Mouse (Mus musculus): Measurements from ENCODE around the gene Adamts14. TPM values are rescaled to one million over a fixed set of nuclear protein-coding genes. Genes with fewer than 3 reads are reported as not detected.

The Adamts14 gene
- polyA plus RNA-seq, 1 experiment from 2014 or later, result 1.9 TPM

DNA sequence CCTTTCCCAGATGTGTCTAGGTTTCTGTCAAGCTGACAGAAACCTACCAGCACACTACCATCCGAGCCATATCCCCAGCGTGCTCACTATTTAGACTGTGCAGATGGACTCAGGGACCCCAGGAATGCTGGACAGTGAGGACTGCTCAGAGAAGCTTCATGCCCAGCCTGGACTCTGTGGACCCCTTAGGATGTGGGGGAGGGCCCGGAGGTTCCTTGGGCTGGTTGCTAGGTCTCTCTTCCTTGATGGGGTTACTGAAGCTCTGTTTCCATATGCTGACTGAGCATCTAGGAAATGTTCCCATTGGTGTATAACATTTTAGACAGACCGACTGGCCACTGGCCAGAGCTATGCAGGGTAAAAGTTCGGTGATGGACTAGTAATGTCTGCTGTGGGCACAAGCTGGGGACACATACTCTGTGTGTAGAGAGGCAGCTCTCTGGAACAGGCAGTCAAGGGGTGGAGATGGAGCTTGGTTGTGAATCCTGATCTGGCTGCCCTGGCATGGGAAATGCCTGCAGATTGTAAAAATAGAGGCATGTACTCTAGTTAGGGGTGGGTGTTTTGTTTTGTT lies 77.4 kb downstream of the Adamts14 start:
- H3K27me3 ChIP-seq, result no peaks in the 10 kb centered on the region
- no peak for ATAC-seq (replicated peaks; ENCODE audit: low FRiP score)
- no peak overlapping the region for H3K4me3 ChIP-seq (replicated peaks)
- WGBS, result 79% methylated on average over 5 of the region's 5 CpGs
- peaks cover 5% of the 10 kb centered on the region for H3K4me1 ChIP-seq
- H3K27ac ChIP-seq, result no peak overlapping the region
- no peak overlapping the region for H3K4me2 ChIP-seq
- H3K9ac ChIP-seq, result no peak overlapping the region
- no peaks in the 10 kb centered on the region for H3K36me3 ChIP-seq
- H3K9me3 ChIP-seq (replicated peaks), result no peaks in the 10 kb centered on the region

GRCm38 (mm10) chr10:61195216-61195615 lies 78.0 kb downstream of the Adamts14 start:
- no peak overlapping the region for H3K27ac ChIP-seq

DNA sequence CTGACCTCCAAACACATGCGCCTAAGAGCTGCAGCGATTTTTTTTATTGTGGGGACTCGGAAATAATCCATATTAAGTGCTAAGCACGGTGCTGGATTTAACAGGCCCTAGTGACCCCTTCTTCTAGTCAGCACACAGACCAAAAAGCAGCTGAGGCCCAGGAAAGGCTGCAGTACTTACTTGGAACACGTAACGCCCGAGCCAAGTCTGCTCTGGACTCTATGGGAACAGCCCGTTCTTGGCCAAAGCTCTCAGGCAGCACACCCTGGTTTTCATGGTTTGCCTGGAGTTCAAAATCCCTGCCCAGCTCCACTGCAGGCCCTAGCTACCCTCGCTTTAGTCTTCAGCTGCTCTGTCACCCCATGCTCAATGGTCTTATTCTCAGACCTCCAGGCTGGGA lies 78.6 kb downstream of the Adamts14 start:
- no peak overlapping the region for H3K4me3 ChIP-seq (replicated peaks)
- no peak overlapping the region for H3K4me2 ChIP-seq
- H3K27me3 ChIP-seq, result no peaks in the 10 kb centered on the region
- no peaks in the 10 kb centered on the region for H3K9me3 ChIP-seq (replicated peaks)
- WGBS, result 87% methylated on average over 9 of the region's 9 CpGs
- H3K4me1 ChIP-seq, result peaks cover under 1% of the 10 kb centered on the region
- H3K36me3 ChIP-seq, result no peaks in the 10 kb centered on the region
- no peak for ATAC-seq (replicated peaks; ENCODE audit: low FRiP score)
- H3K9ac ChIP-seq, result no peak overlapping the region
- no peak overlapping the region for H3K27ac ChIP-seq

More at GRCm38 (mm10) chr10:61195216-61195615, 78.0 kb downstream of the Adamts14 start:
- Histone ChIP-seq H3K4me2 (no peak overlapping the region), H3K4me1 (peaks cover 5% of the 10 kb centered on the region), H3K4me3 (replicated peaks) (no peak overlapping the region), H3K36me3 (no peaks in the 10 kb centered on the region), H3K9me3 (replicated peaks) (no peaks in the 10 kb centered on the region), H3K27me3 (no peaks in the 10 kb centered on the region), H3K9ac (no peak overlapping the region)
- 65% methylated on average over 8 of the region's 8 CpGs for WGBS
- ATAC-seq (replicated peaks; ENCODE audit: low FRiP score), result no peak

GRCm38 (mm10) chr10:61188010-61188409 lies 85.2 kb downstream of the Adamts14 start:
- Histone ChIP-seq H3K9ac (no peak overlapping the region), H3K36me3 (no peaks in the 10 kb centered on the region), H3K4me1 (no peaks in the 10 kb centered on the region), H3K4me3 (replicated peaks) (no peak overlapping the region), H3K27ac (no peak overlapping the region), H3K27me3 (no peaks in the 10 kb centered on the region), H3K4me2 (no peak overlapping the region), H3K9me3 (replicated peaks) (no peaks in the 10 kb centered on the region)
- WGBS, result 62% methylated on average over 3 of the region's 3 CpGs
- ATAC-seq (replicated peaks; ENCODE audit: low FRiP score), result no peak

DNA sequence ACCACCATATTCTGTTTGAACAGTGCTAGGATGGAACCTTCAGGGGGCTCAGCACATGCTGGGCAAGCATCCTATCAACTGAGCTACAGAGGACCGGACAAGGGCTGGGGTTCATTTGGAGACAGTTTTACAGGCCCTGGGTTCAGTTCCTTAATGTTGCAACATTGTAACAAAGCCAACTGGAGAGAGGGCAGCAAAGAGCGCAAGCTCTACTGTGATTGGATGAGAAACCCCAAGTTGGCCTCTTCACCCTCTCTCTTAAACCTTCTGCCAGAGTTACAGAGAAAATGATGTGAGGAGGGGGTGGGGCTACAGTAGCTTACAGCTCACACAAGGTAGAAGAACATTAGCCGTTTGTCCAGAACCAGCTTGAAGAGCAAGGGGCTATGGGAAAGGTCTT lies 86.2 kb downstream of the Adamts14 start:
- ATAC-seq (replicated peaks; ENCODE audit: low FRiP score), result no peak
- H3K4me2 ChIP-seq, result no peak overlapping the region
- no peak overlapping the region for H3K27ac ChIP-seq
- 68% methylated on average over 3 of the region's 3 CpGs for WGBS
- no peaks in the 10 kb centered on the region for H3K4me1 ChIP-seq
- no peaks in the 10 kb centered on the region for H3K9me3 ChIP-seq (replicated peaks)
- no peak overlapping the region for H3K9ac ChIP-seq
- H3K27me3 ChIP-seq, result no peaks in the 10 kb centered on the region
- no peak overlapping the region for H3K4me3 ChIP-seq (replicated peaks)
- H3K36me3 ChIP-seq, result no peaks in the 10 kb centered on the region

DNA sequence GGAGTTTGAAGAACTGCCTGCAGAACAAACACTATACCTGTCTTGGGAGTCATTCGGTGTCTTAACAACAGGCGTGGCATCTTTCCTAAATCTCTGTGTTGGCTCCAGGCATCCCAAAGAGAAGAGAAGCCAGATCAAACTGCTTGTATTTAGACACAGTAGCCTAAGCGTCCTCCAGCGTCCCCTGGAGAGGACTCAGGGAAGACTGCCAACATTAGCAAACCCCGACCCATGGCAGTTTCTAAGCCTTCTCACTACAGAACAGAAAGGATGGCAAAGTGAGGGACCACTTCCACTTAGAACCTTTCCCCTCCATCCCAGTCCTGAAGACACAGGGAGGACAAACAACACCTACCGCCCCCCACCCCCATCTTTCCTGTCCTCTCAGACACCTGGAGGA lies 93.3 kb downstream of the Adamts14 start:
- Histone ChIP-seq H3K4me3 (replicated peaks) (no peak overlapping the region), H3K27ac (no peak overlapping the region), H3K9me3 (replicated peaks) (no peaks in the 10 kb centered on the region), H3K4me2 (no peak overlapping the region), H3K36me3 (no peaks in the 10 kb centered on the region), H3K27me3 (peaks cover 21% of the 10 kb centered on the region), H3K4me1 (peaks cover 8% of the 10 kb centered on the region), H3K9ac (no peak overlapping the region)
- no peak for ATAC-seq (replicated peaks; ENCODE audit: low FRiP score)
- 83% methylated on average over 6 of the region's 6 CpGs for WGBS

DNA sequence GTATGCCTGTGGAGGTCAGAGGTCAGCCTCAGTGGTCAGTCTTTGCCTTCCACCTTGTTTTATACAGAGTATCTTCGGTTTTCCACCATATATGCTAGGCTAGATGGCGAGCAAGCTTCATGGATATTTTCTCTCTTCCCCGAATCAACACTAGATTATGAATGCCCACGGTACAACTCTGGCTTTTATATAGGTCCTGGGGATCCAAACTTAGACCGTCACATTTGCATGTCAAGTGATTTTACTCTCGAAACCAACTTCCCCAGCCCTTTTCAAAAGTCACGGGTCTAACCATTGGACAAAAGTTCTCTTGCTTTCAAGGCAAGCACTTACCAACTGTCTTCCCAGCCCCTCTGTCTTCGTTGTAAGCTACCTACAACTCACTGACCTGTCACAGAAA lies 94.6 kb downstream of the Adamts14 start:
- peaks cover 26% of the 10 kb centered on the region for H3K27me3 ChIP-seq
- H3K4me1 ChIP-seq, result peaks cover 12% of the 10 kb centered on the region
- no peaks in the 10 kb centered on the region for H3K36me3 ChIP-seq
- WGBS, result 89% methylated on average over 8 of the region's 8 CpGs
- no peak overlapping the region for H3K27ac ChIP-seq
- no peaks in the 10 kb centered on the region for H3K9me3 ChIP-seq (replicated peaks)
- H3K4me3 ChIP-seq (replicated peaks), result no peak overlapping the region
- no peak overlapping the region for H3K9ac ChIP-seq
- H3K4me2 ChIP-seq, result no peak overlapping the region
- ATAC-seq (replicated peaks; ENCODE audit: low FRiP score), result no peak

DNA sequence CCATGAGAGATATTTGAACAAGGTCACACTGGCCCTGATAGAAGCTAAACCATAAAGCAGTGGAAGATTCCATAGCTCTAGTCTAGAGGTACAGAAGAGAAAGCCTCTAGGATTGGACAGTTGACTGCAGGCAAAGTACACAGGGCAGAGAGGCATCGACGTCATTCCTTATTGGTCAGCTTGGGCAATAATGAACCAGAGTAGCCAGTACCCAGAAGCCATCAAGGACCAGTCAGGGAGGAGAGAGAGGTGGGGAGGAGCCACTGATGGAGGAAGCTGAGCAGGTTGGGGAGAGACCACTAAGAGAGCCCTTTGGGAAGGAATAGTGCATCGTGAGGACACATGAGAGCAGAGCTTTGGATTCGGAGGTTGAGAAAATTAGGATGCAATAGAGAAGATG lies 95.5 kb downstream of the Adamts14 start:
- Histone ChIP-seq H3K27ac (no peak overlapping the region), H3K36me3 (no peaks in the 10 kb centered on the region), H3K9me3 (replicated peaks) (no peaks in the 10 kb centered on the region), H3K27me3 (peaks cover 26% of the 10 kb centered on the region), H3K9ac (no peak overlapping the region), H3K4me1 (peaks cover 12% of the 10 kb centered on the region), H3K4me3 (replicated peaks) (no peak overlapping the region), H3K4me2 (no peak overlapping the region)
- WGBS, result 75% methylated on average over 4 of the region's 4 CpGs
- no peak for ATAC-seq (replicated peaks; ENCODE audit: low FRiP score)

GRCm38 (mm10) chr10:61176221-61176790 lies 96.9 kb downstream of the Adamts14 start:
- no peaks in the 10 kb centered on the region for H3K9me3 ChIP-seq (replicated peaks)
- WGBS, result 44% methylated on average over 7 of the region's 7 CpGs

GRCm38 (mm10) chr10:61175442-61176204 lies 97.6 kb downstream of the Adamts14 start:
- no peak for ATAC-seq (replicated peaks; ENCODE audit: low FRiP score)
- H3K4me3 ChIP-seq (replicated peaks), result peak overlapping the region; percentile 6; the same call in 1 of the 2 replicates
- peak overlapping the region; percentile 50 for H3K4me2 ChIP-seq
- H3K27ac ChIP-seq, result no peak overlapping the region
- H3K36me3 ChIP-seq, result no peaks in the 10 kb centered on the region
- WGBS, result 18% methylated on average over 24 of the region's 24 CpGs
- H3K9me3 ChIP-seq (replicated peaks), result no peaks in the 10 kb centered on the region
- H3K27me3 ChIP-seq, result peaks cover 26% of the 10 kb centered on the region
- peaks cover 12% of the 10 kb centered on the region for H3K4me1 ChIP-seq
- 0 out of 2 replicates have a peak overlapping the region, but pooled peaks have one; percentile 7 for H3K9ac ChIP-seq

More at GRCm38 (mm10) chr10:61176221-61176790, 96.9 kb downstream of the Adamts14 start:
- peaks cover 12% of the 10 kb centered on the region for H3K4me1 ChIP-seq
- H3K27ac ChIP-seq, result no peak overlapping the region
- H3K27me3 ChIP-seq, result peaks cover 26% of the 10 kb centered on the region
- H3K36me3 ChIP-seq, result no peaks in the 10 kb centered on the region
- 0 out of 2 replicates have a peak overlapping the region, but pooled peaks have one; percentile 7 for H3K9ac ChIP-seq
- H3K4me3 ChIP-seq (replicated peaks), result peak overlapping the region; percentile 6; the same call in 1 of the 2 replicates
- ATAC-seq (replicated peaks; ENCODE audit: low FRiP score), result no peak
- H3K4me2 ChIP-seq, result peak overlapping the region; percentile 50

GRCm38 (mm10) chr10:61174711-61175441 lies 98.4 kb downstream of the Adamts14 start:
- no peaks in the 10 kb centered on the region for H3K36me3 ChIP-seq
- 31% methylated on average over 13 of the region's 13 CpGs for WGBS
- H3K4me1 ChIP-seq, result peaks cover 12% of the 10 kb centered on the region
- no peak for ATAC-seq (replicated peaks; ENCODE audit: low FRiP score)
- no peak overlapping the region for H3K4me3 ChIP-seq (replicated peaks)
- H3K4me2 ChIP-seq, result no peak overlapping the region
- H3K9ac ChIP-seq, result no peak overlapping the region
- no peak overlapping the region for H3K27ac ChIP-seq
- H3K9me3 ChIP-seq (replicated peaks), result no peaks in the 10 kb centered on the region
- H3K27me3 ChIP-seq, result peaks cover 26% of the 10 kb centered on the region

GRCm38 (mm10) chr10:61172496-61172895 lies 100.7 kb downstream of the Adamts14 start:
- Histone ChIP-seq H3K27ac (no peak overlapping the region), H3K27me3 (peaks cover 25% of the 10 kb centered on the region), H3K4me2 (no peak overlapping the region), H3K36me3 (no peaks in the 10 kb centered on the region), H3K9me3 (replicated peaks) (no peaks in the 10 kb centered on the region), H3K4me1 (peaks cover 12% of the 10 kb centered on the region), H3K4me3 (replicated peaks) (no peak overlapping the region), H3K9ac (no peak overlapping the region)
- 88% methylated on average over 4 of the region's 4 CpGs for WGBS
- ATAC-seq (replicated peaks; ENCODE audit: low FRiP score), result no peak
